Mouse (Mus musculus) heart, postnatal 10 days (tissue): ENCODE results near the gene Fam124a. TPM values are rescaled to one million over a fixed set of nuclear protein-coding genes. Genes with fewer than 3 reads are reported as not detected.
"Not testable (repeated sequence)": the region's sequence is repeated elsewhere in the genome, so short reads cannot be mapped to it uniquely, and the experiment has no call there.

Experiments
- DNase-seq, 2 experiments: peaks; one replicate each; pipeline ENCODE4 v3.0.0; 2021
- intact Hi-C: fragments of 180-260 bp; cut with DNase I; formaldehyde crosslinking; loops from one replicate; pipeline ENCODE4 v1.15.1; 2025
- total RNA-seq, 2 experiments: library from RNA; stranded (reverse); gene quantifications; 2 replicates each; pipeline ENCODE4 v1.2.3; 2021

Gene Fam124a
- total RNA-seq = 1 to 10 TPM; 4.5 to 4.6 TPM

DNA sequence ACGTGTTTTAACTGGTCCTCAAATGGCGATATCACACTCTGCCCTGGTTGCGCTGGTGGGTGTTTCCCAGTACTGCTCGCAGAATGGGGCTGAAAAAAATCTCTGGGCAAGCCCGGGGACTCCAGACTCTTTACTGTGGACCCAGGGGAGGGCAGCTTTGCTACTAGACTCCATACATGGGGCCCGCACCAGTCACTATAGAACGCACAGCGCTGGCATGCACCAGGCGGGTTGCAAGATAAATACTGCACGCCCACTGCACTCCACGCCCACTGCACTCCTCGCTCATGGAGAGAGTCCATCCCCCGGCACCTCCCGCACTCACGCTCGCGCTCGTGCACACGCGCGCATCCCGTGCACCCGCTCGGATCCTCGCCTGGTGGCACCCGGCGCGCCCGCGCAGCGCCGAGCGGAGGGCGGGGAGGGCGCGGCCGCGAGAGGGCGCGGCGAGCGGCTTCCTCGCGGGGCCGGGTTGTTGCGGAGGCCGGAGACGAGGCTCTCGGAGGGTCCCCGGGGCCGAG is at the start of gene Fam124a:
Gene Fam124a (plus strand): TSS at position 429 of the 521 bp plus-strand sequence.
- peak; percentile 72 to 80 for DNase-seq
- intact Hi-C loops = loop anchor here (5.0 kb wide), 1 partner anchor 282 kb away; the partner anchor contains the start of gene Wdfy2

DNA sequence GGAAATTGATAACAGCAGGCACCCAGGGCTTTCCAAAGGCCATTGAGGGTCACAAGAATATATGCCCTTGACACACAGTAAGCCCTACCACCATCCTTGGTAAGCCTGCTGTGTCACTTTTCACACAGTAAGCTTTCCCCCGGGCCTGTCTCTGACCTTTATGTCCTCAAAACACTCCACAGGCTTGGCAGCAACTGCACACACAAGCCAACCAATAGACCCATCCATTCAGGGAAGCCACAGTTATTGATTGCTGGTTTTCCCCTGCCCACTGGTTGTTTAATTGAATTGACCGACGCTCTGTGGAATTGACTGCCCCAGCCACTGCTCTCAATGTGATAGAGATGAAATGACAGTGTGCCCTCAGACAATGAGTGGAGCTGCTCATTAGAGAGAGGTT is 49.3 kb upstream of the Fam124a start:
- intact Hi-C loops = no loop called here

DNA sequence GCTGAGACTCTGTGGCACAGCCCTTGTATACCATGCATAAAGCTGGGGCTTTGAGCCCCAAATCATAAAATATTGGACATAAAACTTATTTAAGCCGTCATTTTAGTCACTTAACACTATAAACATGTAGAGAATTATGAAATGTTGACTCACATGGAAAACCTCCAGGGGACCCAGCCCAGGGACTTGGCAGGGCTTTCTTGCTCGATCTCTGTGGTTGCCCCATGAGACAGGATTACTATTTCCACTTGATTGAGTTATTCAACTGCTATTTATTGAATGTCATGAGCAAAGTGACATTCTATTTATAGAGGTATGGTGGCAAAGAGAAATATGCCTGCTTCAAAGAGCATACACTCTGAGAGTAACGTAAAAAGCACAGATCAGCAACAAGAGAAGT is 46.2 kb upstream of the Fam124a start:
- intact Hi-C loops = loop anchor here (2.0 kb wide), 1 partner anchor 21 kb away; no protein-coding TSS in a partner anchor
- DNase-seq = peak; percentile 42 to 52

More for the DNA sequence above, 49.3 kb upstream of the Fam124a start:
- DNase-seq = no peak

DNA sequence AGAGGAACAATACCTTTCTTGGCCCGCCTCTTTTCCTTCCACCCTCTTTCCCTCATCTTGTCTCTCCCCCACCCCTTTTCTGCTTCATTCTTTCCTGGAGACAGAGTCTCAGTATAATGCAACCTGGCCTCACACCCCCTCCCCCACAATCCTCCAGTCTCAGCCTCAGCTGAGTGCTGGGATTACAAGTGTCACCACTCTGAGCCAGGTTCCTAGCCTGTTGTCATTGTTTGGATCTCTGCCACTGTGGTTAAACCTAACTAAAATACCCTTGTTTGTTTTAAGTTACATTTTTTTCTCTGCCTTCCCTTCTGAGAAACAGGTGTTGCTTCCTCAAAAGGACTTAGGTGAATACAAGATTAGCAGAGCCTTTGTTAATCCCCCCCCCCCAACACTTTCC is 42.7 kb upstream of the Fam124a start:
- no peak for DNase-seq
- intact Hi-C loops = no loop called here

DNA sequence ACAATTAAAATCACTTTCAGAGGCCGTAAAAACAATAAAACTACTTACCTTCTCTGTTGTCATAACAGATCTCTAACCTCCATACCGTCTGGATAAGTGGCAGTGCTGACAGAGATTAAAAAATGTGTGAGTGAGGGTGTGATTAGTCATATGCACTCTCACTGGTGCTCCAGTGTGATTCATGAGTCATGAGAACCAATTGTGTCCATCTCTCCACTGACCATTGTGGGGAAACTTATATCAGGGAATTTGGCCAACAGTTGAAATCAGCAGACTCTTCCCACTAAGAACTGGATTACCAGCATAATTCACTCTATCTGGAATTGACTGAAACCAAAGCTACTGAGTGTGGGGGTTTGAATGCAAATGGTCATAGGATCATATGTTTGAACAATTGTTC is 24.6 kb upstream of the Fam124a start:
- intact Hi-C loops = no loop called here
- no peak for DNase-seq

DNA sequence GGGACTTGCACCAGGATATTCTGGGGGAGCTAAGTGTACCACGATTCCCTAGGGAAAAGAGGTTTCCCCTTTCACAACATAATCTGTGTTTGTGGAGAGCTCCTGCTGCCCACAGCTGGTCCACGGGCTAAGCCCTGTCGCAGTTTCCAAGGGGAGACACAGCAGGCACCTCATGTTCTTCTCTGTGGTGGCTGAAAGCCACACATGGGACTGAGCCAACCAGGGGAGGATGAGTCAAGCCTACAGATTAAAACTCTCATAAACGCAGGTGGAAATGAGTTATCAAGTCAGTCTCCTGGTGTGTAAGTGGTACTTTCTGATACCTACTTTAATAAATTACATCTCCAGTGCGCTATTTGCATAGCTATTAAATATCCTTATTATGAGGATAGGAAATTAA is 19.4 kb upstream of the Fam124a start:
- DNase-seq = peak in 1 of 2 experiments; percentile 15

DNA sequence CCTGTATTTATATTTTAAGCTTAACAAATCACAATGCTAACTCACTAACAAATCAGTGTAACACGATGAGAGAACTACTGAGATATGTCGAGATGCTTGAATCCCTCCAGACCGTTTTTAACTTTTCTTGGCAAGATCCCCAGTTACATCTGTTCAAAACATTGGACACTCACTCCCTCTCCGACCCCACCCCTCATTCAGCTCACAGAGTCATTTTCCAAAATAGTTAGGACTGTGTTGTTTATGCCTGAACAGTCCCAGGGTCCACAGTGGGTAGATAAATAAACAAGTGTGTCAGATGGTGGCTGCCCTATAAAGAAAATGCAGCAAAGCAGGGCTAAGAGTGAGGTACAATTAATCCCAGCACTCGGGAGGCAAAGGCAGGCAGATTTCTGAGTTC is 18.5 kb upstream of the Fam124a start:
- peak in 1 of 2 experiments; percentile 9 for DNase-seq
- intact Hi-C loops = no loop called here

More for the DNA sequence above, 19.4 kb upstream of the Fam124a start:
- intact Hi-C loops = no loop called here

DNA sequence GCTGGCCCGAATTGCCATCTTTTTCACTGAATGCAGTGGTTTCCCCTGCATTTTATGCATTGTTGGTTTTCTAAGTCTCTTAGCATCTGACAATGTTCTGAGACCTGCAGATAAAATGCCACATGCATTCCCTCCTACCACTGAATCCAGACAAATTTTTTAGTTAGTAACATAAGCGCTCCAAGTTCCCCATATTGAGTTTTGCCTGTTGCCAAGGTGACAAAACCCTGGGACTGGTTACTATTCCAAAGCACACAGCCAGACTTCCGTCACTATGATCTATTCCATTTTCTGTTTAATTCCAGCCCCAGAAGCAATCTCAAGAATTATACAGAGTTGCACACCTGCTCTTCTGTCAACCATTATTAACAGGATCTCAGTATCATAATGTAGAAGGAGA is 15.7 kb upstream of the Fam124a start:
- intact Hi-C loops = no loop called here
- peak in 1 of 2 experiments; percentile 18 for DNase-seq

DNA sequence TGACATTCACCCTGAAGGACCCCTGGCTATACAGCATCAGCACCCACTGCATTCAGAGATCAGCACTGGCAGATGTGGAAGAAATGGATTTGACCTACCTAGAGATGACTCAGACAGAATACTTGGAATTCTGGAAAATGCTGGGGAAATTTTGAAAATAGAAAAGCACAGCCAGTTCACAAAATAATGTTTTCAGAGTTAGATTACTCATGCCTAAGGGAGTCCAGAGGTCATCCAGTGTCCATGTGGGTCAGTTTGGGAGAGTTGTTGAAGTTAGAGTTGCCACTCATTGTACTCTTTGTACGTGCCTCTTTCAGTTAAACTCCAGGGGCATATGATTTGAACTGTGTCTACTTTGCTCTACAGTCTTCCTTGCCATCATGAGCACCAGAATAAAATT is 13.8 kb upstream of the Fam124a start:
- no peak for DNase-seq
- intact Hi-C loops = no loop called here

DNA sequence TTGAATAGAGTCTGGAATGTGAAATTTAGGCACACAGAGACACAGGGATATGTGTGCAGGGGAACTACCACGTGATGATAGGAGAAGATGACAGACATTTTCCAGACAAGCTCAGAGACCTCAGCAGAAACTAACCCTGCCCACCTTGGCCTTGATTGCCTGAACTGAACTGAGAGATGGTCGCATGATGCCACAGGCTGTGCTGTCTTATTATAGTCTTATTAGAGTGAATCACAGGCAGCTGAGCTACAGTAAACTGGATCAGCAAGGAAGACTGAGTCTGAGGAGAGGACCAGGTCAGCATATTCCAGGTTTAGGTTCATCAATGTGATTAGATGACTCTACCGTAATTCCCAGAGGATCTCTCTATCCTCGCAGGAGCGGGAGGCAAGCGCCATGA is 9.2 kb upstream of the Fam124a start:
- DNase-seq = no peak
- intact Hi-C loops = no loop called here

DNA sequence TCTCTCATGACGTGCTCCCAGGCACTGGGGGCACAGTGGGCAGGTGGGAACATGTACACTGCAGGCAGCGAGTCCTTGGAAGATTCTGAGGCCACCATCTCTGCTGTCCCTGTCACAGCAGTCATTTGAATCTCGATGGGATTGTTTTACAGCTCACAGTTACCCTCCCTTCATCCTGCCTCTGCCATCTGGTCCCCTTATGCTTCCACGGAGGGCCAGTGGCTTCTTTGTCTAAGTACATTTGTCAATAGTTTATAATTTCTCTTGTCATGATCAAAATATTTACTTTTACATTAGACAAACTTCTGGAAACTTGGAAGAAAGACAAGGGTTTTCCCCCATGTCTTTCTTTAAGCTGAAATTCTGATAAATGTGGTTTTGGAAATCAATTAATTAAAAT is 8.8 kb upstream of the Fam124a start:
- intact Hi-C loops = no loop called here
- no peak for DNase-seq

DNA sequence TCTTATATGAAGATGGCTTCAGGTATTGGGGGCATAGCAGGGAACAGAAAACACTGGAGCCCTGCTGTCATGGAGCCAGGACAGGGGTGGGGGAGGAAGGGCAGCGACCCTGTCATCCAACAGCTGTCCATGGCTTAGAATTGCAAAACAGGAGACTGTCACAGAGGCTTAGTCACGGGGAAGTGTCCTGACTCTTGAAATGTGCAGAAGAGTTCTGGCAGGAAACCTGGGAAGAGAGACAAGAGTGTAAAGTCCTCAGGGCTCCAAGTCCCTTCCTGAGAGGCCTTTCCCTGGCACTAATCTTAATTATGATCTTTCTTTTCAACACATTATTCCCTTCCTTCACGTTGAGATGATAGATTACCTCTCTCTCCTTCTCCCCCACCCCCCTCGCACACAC is 5.4 kb upstream of the Fam124a start:
- intact Hi-C loops = loop anchor here (5.0 kb wide), 1 partner anchor 53 kb away; no protein-coding TSS in a partner anchor
- DNase-seq = no peak

DNA sequence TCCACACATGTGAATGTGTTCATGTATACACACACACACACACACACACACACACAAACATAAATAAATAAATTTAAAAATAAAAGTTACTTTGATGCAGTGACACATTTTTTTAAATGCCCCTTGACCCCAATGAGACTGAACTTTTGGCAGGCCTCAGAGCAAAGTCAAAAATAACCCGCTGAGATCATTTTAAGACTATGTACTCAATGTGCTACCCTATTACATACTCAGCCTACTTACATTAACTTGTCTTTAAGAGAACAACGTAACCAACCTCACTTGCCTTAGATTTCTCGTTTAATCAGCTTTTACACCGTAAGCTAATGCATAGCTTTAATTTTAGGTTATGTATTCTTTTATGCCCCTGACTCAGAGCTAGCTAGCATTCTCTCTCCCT is 2.8 kb upstream of the Fam124a start:
- DNase-seq = no peak
- intact Hi-C loops = loop anchor here (5.0 kb wide), 1 partner anchor 55 kb away; no protein-coding TSS in a partner anchor

DNA sequence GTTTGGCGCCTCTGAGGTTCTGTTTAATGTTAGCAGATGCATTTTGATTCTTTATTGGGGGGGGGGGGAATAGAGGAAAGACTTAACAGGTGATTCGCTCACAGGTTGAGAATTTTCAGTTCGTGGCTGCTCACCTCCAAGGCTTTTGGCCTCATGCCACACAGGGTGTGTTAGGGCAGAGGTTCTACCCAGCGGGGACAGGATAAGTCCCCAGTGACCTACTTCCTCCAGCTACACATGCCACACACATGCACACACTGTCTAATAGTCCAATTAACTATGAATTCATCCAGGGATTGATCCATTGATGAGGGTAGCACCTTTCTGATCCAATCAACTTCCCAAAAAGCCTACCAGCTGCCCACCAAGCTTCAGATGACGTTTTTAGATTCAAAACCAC is 1.8 kb upstream of the Fam124a start:
- no peak for DNase-seq
- intact Hi-C loops = loop anchor here (5.0 kb wide), 1 partner anchor 56 kb away; no protein-coding TSS in a partner anchor

DNA sequence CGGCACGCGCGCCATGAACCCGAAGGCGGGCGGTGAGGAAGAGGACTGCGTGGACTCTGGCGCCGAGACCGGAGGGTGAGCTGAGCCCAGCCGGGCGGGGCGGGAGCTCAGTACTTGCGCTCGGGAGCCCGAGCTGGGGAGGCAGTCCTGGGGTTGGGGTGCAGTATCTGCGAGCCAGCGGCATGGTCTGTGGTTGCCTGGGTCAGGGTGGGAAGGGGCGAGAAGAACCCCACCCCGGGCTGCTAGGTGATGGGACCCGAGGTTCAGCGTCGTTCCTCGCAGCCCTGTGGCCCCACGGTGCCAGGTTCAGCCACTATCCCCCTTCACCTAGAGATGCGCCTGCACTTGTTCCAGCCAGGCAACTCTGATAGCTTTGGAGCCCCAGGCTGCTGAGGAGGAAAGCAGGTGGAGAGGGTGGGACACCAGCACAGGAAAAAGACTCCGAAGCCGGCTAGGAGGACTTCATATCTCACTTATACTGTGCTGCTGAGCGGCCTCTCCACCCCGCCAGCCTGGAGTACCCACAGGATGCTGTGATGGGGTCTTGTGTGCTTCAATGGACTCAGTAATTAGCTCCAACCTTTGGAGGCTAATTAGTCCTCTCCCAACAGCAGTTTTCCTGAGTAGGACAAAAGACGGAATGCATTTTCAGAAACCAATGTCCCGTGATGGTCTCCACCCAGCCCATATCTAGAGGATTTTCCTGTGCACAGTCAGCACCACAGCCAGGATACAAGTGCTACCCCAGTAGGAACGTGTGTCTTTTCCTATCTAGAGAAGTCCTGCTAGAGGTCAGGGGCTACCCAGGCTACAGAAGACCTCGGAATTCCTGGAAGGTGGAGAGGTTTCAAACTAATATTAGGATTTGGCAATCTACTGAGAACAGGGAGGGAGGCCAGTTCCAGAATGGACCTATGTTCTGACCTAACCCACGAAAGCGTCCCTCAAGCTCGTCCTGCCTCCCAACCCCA is 588 bp downstream of the Fam124a start:
- intact Hi-C loops = loop anchor here (5.0 kb wide), 1 partner anchor 281 kb away; the partner anchor contains the start of gene Wdfy2
- DNase-seq = peak; percentile 13 to 21

DNA sequence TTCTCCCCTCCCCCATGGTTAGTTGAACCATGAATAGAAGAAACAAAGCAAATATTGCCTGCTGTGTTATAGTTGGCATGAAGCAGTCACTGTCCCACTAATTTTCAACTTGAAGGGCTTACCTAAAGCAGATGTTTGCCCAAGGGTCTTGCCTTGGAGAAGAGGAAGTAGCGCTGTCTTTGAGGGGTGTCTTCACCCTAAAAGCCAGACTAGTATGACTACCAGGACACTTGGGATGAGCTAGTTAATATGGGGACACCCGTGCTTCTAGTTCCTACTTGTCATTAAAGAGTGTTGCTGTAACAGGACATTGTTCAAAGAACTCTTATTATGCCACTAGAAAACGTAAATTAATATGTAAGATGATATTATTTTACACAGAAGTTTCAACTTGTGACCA is 1.6 kb downstream of the Fam124a start:
- intact Hi-C loops = loop anchor here (5.0 kb wide), 1 partner anchor 280 kb away; the partner anchor contains the start of gene Wdfy2
- no peak for DNase-seq

DNA sequence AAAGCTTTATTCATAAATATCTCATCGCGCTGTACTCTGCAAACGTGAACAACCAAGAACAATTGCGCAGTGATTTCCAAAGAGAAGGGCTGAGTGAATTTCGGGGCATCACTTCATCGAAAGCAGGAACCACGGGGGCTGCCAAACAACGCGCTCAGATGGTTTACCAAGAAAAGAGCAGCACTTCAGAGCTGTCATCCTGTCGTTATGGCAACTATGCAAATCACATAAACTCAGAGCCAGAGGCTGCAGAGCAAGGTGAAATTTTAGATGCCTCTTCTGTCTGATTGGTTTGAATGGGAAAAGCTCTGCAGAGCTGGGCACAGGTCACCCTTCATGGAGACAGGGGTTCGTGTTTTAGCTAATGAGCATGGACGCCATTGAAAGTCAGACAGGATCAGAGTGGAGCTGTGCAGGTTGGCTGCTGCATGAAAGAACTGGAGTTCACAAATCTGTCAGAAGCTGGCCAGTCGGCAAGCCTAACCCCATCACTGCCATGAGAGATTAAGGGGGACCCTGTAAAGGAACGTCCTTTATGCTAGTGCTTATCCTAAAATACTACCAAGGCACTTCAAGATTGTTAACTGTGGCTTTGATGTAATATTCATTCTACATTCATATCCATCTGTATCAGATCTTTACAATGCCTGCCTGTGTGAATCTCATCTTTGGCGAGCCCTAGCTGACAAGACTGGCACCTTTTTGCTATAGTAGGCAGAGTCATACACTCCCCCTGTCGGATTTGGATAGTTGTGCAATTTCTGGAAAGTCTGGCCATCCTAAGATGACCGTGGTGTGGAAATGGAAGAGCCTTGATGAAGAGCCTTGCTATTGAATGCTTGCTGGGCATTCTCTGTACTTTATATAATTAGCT is 6.6 kb downstream of the Fam124a start:
- intact Hi-C loops = no loop called here
- no peak for DNase-seq

DNA sequence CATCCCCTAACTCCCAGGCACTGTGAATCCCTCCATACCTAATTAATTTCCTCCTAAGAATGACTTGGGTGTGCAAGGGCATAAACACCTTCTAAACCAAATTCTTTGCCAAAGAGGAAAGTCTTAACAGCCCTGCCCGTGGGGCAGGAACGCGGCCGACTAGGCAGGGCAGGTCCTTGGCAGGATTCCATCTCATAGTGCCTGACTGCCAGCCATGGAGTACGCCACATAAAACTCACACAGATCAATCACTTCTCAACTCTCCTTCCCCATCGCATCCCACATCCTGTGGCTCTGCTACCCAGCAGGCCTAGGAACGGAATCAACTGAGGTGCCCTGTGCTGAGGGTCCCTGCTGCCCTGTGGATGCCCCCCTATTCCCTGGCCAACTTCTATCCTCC is 8.1 kb downstream of the Fam124a start:
- intact Hi-C loops = no loop called here
- DNase-seq = no peak

DNA sequence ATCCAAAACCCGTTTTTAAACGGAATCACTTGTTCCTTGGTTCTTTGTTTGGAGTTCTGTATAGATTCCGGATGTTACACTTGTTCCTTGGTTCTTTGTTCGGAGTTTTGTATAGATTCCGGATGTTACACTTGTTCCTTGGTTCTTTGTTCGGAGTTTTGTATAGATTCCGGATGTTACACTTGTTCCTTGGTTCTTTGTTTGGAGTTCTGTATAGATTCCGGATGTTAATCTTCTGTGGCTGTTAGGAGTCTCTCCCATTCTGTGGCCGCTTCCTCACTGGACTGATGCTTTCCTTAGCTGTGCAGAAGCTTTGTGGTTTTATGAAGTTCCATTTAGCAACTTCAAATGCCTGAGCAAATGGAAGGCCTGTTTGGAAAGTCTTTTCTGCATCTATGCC is 11.3 kb downstream of the Fam124a start, which contains the start of gene Gm4131:
Gene Gm4131 (minus strand): TSS at position 101 of the 400 bp plus-strand sequence.
- intact Hi-C loops, DNase-seq: not testable (repeated sequence)

DNA sequence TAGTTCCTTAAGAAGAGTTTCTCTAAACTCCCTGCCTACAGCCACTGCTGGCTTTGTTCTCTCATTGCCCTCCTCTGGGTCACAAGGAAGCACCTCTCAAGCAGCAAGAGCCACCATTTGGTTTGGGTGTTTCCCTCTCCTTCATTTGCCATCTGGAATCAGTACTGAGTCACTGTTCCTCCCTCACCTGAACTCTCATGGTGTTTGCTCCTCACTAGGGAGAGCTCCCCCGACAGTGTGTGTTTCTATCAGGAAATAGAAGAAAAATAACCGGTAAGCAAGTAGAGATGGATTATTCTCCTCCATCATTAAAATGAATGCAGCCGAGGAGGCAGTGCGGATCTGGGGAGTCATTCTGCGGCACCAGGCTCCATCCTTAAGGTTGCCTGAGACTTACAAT is 13.9 kb downstream of the Fam124a start:
- DNase-seq = no peak
- intact Hi-C loops = no loop called here

DNA sequence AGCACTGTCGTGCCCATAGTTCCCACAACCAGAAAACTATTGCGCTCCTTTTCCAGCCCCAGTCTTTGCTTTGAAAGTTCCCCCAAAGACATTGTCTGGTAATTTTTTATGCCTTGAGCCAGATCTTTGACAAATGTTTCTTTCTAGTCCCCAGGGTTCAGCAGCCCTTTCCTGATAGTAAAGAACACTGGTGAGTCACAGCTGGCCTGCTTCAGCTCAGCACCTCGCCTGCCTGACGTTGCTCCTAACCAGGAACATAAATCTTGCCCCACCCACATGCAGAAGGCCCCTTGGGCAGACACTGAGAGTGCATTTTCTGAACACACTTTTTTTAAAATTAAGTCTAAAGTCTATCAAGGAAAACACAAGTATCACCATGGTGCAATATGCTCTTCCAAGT is 14.8 kb downstream of the Fam124a start:
- peak; percentile 29 to 44 for DNase-seq
- intact Hi-C loops = no loop called here
